Mouse (Mus musculus): ENCODE measurements around the gene Fanca.
A peak's percentile ranks its signal among the peaks of the same experiment; 100 is the strongest.
"Not testable (repeated sequence)": the region's sequence is repeated elsewhere in the genome, so short reads cannot be mapped to it uniquely, and the experiment has no call there.

Gene Fanca

GRCm38 (mm10) chr8:123267926-123268656, 50.3 kb downstream of the Fanca start:
- DNase-seq = no peak

- DNase-seq = not testable (repeated sequence)
Observed at GRCm38 (mm10) chr8:123257593-123257992, 60.8 kb downstream of the Fanca start.

- no peak for DNase-seq
Observed at GRCm38 (mm10) chr8:123257114-123257513, 61.3 kb downstream of the Fanca start.

- DNase-seq = no peak
Observed at GRCm38 (mm10) chr8:123255170-123255569, 63.2 kb downstream of the Fanca start.

- peak; percentile 79 for DNase-seq
Observed at GRCm38 (mm10) chr8:123254099-123254885, 64.1 kb downstream of the Fanca start, which contains the start of the genes Zfp276 and Vps9d1. Gene Zfp276 (plus strand): TSS chr8:123254195. Gene Vps9d1 (minus strand): TSS chr8:123254348.

GRCm38 (mm10) chr8:123253451-123254098, 64.8 kb downstream of the Fanca start:
- DNase-seq = no peak

GRCm38 (mm10) chr8:123252925-123253324, 65.5 kb downstream of the Fanca start:
- DNase-seq = no peak

- no peak for DNase-seq
Observed at GRCm38 (mm10) chr8:123250940-123251339, 67.4 kb downstream of the Fanca start.

- DNase-seq = no peak
Observed at GRCm38 (mm10) chr8:123248596-123248995, 69.8 kb downstream of the Fanca start.

- DNase-seq = no peak
Observed at GRCm38 (mm10) chr8:123247748-123248147, 70.6 kb downstream of the Fanca start.

GRCm38 (mm10) chr8:123245543-123245942, 72.8 kb downstream of the Fanca start:
- no peak for DNase-seq

- DNase-seq = no peak
Observed at GRCm38 (mm10) chr8:123244382-123244781, 74.0 kb downstream of the Fanca start.

GRCm38 (mm10) chr8:123243053-123243452, 75.3 kb downstream of the Fanca start:
- DNase-seq = no peak

GRCm38 (mm10) chr8:123242107-123242923, 76.1 kb downstream of the Fanca start:
- no peak for DNase-seq

- no peak for DNase-seq
Observed at GRCm38 (mm10) chr8:123239398-123239797, 79.0 kb downstream of the Fanca start.

GRCm38 (mm10) chr8:123235520-123236497, 82.6 kb downstream of the Fanca start, which contains the start of gene Spata2l:
Gene Spata2l (minus strand): TSS chr8:123236233.
- DNase-seq = peak; percentile 82

- peak; percentile 52 for DNase-seq
Observed at GRCm38 (mm10) chr8:123234918-123235519, 83.4 kb downstream of the Fanca start.

GRCm38 (mm10) chr8:123233760-123234159, 84.6 kb downstream of the Fanca start:
- no peak for DNase-seq

GRCm38 (mm10) chr8:123233300-123233699, 85.1 kb downstream of the Fanca start:
- DNase-seq = no peak

- no peak for DNase-seq
Observed at GRCm38 (mm10) chr8:123232553-123232952, 85.8 kb downstream of the Fanca start.

GRCm38 (mm10) chr8:123231742-123232141, 86.6 kb downstream of the Fanca start:
- no peak for DNase-seq
